30 mouse cellular contexts compared by ENCODE assay signal in the genomic region with DNA sequence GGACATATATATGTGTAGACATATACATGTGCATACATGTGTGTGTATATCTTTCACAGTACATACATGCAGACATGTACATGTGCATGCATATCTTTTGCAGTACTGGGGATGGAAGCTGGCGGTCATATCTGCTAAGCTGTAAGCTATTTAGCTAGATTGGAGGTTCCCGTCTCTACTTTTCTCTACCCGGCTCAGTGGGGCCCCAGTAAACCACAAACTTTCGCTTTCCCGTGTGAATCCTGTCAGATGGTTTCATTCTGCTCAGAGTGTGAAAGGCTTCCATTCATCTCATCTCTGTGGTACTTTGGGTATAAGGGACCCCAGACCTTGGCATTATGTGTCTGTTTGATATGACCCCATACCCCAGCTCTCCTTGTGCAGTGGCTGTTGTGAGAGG. TPM values are rescaled to one million over a fixed set of nuclear protein-coding genes. Genes with fewer than 3 reads are reported as not detected.
DNase-seq lines count a peak whose midpoint lies in the region; ATAC-seq and TF ChIP-seq lines count a peak whose summit lies in the region.
"Had no signal": no experiment of that assay in that cellular context is flagged by ENCODE, and none has a peak within 500 bp of the region (broad histone marks: within the 10 kb centered on the region; RNA-seq: fewer than 3 reads in every experiment).

No protein-coding gene starts in this region.

- H3K4me2 ChIP-seq in kidney, embryonic 15.5 days, result no peak overlapping the region
- H3K4me2 ChIP-seq: heart, embryonic 13.5 days; hindbrain, embryonic 12.5 days; hindbrain, embryonic 15.5 days had no signal

- no peak for TF ChIP-seq CTCF in gastrocnemius, adult 2 months (IDR thresholded peaks at IDR 0.05)

- DNase-seq in gastrocnemius, adult 2 months, result peak; percentile 2
- no peak for DNase-seq in gastrocnemius, postnatal 36 days
- DNase-seq in naive thymus-derived CD4-positive, alpha-beta T cell, adult 2 months (ENCODE audit: low read depth), result peak; percentile 7
- peak; percentile 48 for DNase-seq in thymus, postnatal 25 days
- DNase-seq in layer of hippocampus, adult 11-12 months (ENCODE audit: low spot score), result no peak
- DNase-seq: adrenal gland, adult 8-10 months; adrenal gland, postnatal 25 days; cerebellum, adult 11-12 months; cerebellum, adult 9-10 months; cerebellum, postnatal 14 days; gastrocnemius, postnatal 14 days; heart, adult 2 months had no signal

- H3K36me3 ChIP-seq in kidney, embryonic 15.5 days, result no peaks in the 10 kb centered on the region
- H3K36me3 ChIP-seq: heart, embryonic 10.5 days; heart, embryonic 13.5 days; hindbrain, embryonic 12.5 days; hindbrain, embryonic 15.5 days had no signal

- intact Hi-C loops in gastrocnemius, adult 2 months (cut with DNase I), result loop anchor here (10.0 kb wide), 1 partner anchor 467 kb away; no protein-coding TSS in a partner anchor
- intact Hi-C loops in gastrocnemius, postnatal 36 days (cut with DNase I), result loop anchor here (10.0 kb wide), 1 partner anchor 467 kb away; no protein-coding TSS in a partner anchor

- H3K4me1 ChIP-seq in kidney, embryonic 15.5 days, result peaks cover 6% of the 10 kb centered on the region
- H3K4me1 ChIP-seq: heart, embryonic 10.5 days had no signal

- no peak overlapping the region for H3K27ac ChIP-seq in gastrocnemius, adult 2 months
- no peak overlapping the region for H3K27ac ChIP-seq in kidney, embryonic 15.5 days
- H3K27ac ChIP-seq: heart, adult 2 months; heart, embryonic 10.5 days; heart, embryonic 13.5 days; hindbrain, embryonic 12.5 days; hindbrain, embryonic 15.5 days had no signal

- ATAC-seq in kidney, embryonic 15.5 days (replicated peaks; ENCODE audit: low FRiP score), result no peak
- ATAC-seq: activated CD4-positive, CD25-positive, alpha-beta regulatory T cell, adult 4 months; forebrain, embryonic 14.5 days had no signal

- H3K9me3 ChIP-seq in kidney, embryonic 15.5 days (replicated peaks), result no peaks in the 10 kb centered on the region
- H3K9me3 ChIP-seq: heart, embryonic 10.5 days; heart, embryonic 13.5 days; hindbrain, embryonic 12.5 days; hindbrain, embryonic 15.5 days had no signal

- H3K4me3 ChIP-seq in gastrocnemius, adult 2 months, result no peak overlapping the region
- no peak overlapping the region for H3K4me3 ChIP-seq in kidney, embryonic 15.5 days (replicated peaks)
- H3K4me3 ChIP-seq: heart, adult 2 months; heart, embryonic 10.5 days; heart, embryonic 13.5 days; hindbrain, embryonic 12.5 days; hindbrain, embryonic 15.5 days had no signal

- H3K27me3 ChIP-seq in kidney, embryonic 15.5 days, result peaks cover 62% of the 10 kb centered on the region
- H3K27me3 ChIP-seq: hindbrain, embryonic 12.5 days; hindbrain, embryonic 15.5 days had no signal

- no peak overlapping the region for H3K9ac ChIP-seq in kidney, embryonic 15.5 days
- H3K9ac ChIP-seq: heart, embryonic 13.5 days; hindbrain, embryonic 12.5 days; hindbrain, embryonic 15.5 days had no signal

- WGBS in kidney, embryonic 15.5 days, result 75% methylated on average over 5 of the region's 5 CpGs

RNA-seq across cellular contexts. Expression of a gene that starts 46.4 kb away (rescaled TPM):
- total RNA-seq in gastrocnemius, adult 2 months (2021), result not detected
- total RNA-seq in gastrocnemius, postnatal 36 days (2021), result not detected
- not detected in 2 replicates for polyA plus RNA-seq in kidney, embryonic 15.5 days (2015; fragmentation: Nextera tagmentation; extraction: Ambion mirVana)
- total RNA-seq: adrenal gland, adult 8-10 months; adrenal gland, postnatal 25 days; ES-E14; gastrocnemius, adult 18-20 months; gastrocnemius, postnatal 14 days; heart, adult 2 months; heart, postnatal 25 days; hematopoietic stem cell, adult 5-6 weeks had no signal
- polyA plus RNA-seq: activated CD4-positive, CD25-positive, alpha-beta regulatory T cell, adult 4 months; brain, embryonic 14.5 days; embryonic facial prominence, embryonic 11.5 days; embryonic facial prominence, embryonic 14.5 days; forebrain, embryonic 11.5 days; forebrain, embryonic 14.5 days; gonadal fat pad, adult 2 months; heart, adult 2 months; heart, embryonic 10.5 days; heart, embryonic 13.5 days; heart, postnatal 0 days; hindbrain, embryonic 12.5 days; hindbrain, embryonic 15.5 days; intestine, embryonic 14.5 days had no signal

Comparison
In these comparisons a context has a peak if more than half of its experiments do, and no peak if none do; other contexts are left out.
1. DNase-seq: peak in gastrocnemius, adult 2 months (single experiment), naive thymus-derived CD4-positive, alpha-beta T cell, adult 2 months (single experiment) and thymus, postnatal 25 days (single experiment); none in gastrocnemius, postnatal 36 days (0 of 2) and layer of hippocampus, adult 11-12 months (single experiment).